Mouse (Mus musculus): ENCODE measurements around the gene 2410015M20Rik. TPM values are rescaled to one million over a fixed set of nuclear protein-coding genes. Genes with fewer than 3 reads are reported as not detected.
A peak's percentile ranks its signal among the peaks of the same experiment; 100 is the strongest.

Gene 2410015M20Rik
- 209 and 219 TPM in 2 replicates for polyA plus RNA-seq (2014; fragmentation: Nextera tagmentation; extraction: Ambion mirVana)

GRCm38 (mm10) chr17:56609452-56610171, at the start of gene 2410015M20Rik:
2410015M20Rik (minus strand) TSS chr17:56609771.
- H3K27ac ChIP-seq (replicated peaks; ENCODE audit: low read depth, low read length) = no peak within 1 kb of the TSS
- peak within 1 kb of the TSS; percentile 62 for H3K9ac ChIP-seq (replicated peaks; ENCODE audit: low read length)
- H3K4me2 ChIP-seq (ENCODE audit: low read depth, low read length) = peak within 1 kb of the TSS; percentile 74
- DNase-seq (ENCODE audit: low spot score) (peak; percentile 98), ATAC-seq (replicated peaks; ENCODE audit: insufficient number of reproducible peaks, low FRiP score, low TSS enrichment, low read depth) (peak; percentile 84)
- H3K4me3 ChIP-seq (ENCODE audit: low read depth, low read length) = peak within 1 kb of the TSS; percentile 42
- H3K9me3 ChIP-seq (replicated peaks; ENCODE audit: control insufficient read depth, low read length) = no peaks in the 10 kb centered on the region
- no peaks in the 10 kb centered on the region for H3K27me3 ChIP-seq (ENCODE audit: control insufficient read depth, insufficient read depth, low read length)
- H3K4me1 ChIP-seq (ENCODE audit: control insufficient read depth, insufficient read depth, low read length) = peaks cover 3% of the 10 kb centered on the region; the same call in 1 of the 2 replicates
- peaks cover 18% of the 10 kb centered on the region for H3K36me3 ChIP-seq (replicated peaks; ENCODE audit: control insufficient read depth, insufficient read depth, low read depth, low read length)
- WGBS = under 1% methylated on average over 44 of the region's 44 CpGs

GRCm38 (mm10) chr17:56656171-56656570, 46.6 kb upstream of the 2410015M20Rik start:
- H3K4me1 ChIP-seq (ENCODE audit: control insufficient read depth, insufficient read depth, low read length) = no peaks in the 10 kb centered on the region
- no peak overlapping the region for H3K4me2 ChIP-seq (ENCODE audit: low read depth, low read length)
- ATAC-seq (replicated peaks; ENCODE audit: insufficient number of reproducible peaks, low FRiP score, low TSS enrichment, low read depth) = no peak
- H3K9ac ChIP-seq (replicated peaks; ENCODE audit: low read length) = no peak overlapping the region
- H3K27me3 ChIP-seq (ENCODE audit: control insufficient read depth, insufficient read depth, low read length) = no peaks in the 10 kb centered on the region
- WGBS = 90% methylated on average over 6 of the region's 6 CpGs
- no peak overlapping the region for H3K27ac ChIP-seq (replicated peaks; ENCODE audit: low read depth, low read length)
- no peaks in the 10 kb centered on the region for H3K36me3 ChIP-seq (replicated peaks; ENCODE audit: control insufficient read depth, insufficient read depth, low read depth, low read length)
- H3K4me3 ChIP-seq (ENCODE audit: low read depth, low read length) = no peak overlapping the region
- H3K9me3 ChIP-seq (replicated peaks; ENCODE audit: control insufficient read depth, low read length) = no peaks in the 10 kb centered on the region
- DNase-seq (ENCODE audit: low spot score) = no peak

- Histone ChIP-seq H3K9ac (replicated peaks; ENCODE audit: low read length) (no peak overlapping the region), H3K4me2 (ENCODE audit: low read depth, low read length) (no peak overlapping the region), H3K36me3 (replicated peaks; ENCODE audit: control insufficient read depth, insufficient read depth, low read depth, low read length) (no peaks in the 10 kb centered on the region), H3K27me3 (ENCODE audit: control insufficient read depth, insufficient read depth, low read length) (no peaks in the 10 kb centered on the region), H3K27ac (replicated peaks; ENCODE audit: low read depth, low read length) (no peak overlapping the region), H3K9me3 (replicated peaks; ENCODE audit: control insufficient read depth, low read length) (no peaks in the 10 kb centered on the region), H3K4me1 (ENCODE audit: control insufficient read depth, insufficient read depth, low read length) (no peaks in the 10 kb centered on the region), H3K4me3 (ENCODE audit: low read depth, low read length) (no peak overlapping the region)
- ATAC-seq (replicated peaks; ENCODE audit: insufficient number of reproducible peaks, low FRiP score, low TSS enrichment, low read depth) = no peak
- DNase-seq (ENCODE audit: low spot score) = no peak
- WGBS = 79% methylated on average over 3 of the region's 3 CpGs
Measured at GRCm38 (mm10) chr17:56655311-56655710, 45.7 kb upstream of the 2410015M20Rik start.

GRCm38 (mm10) chr17:56654771-56655170, 45.2 kb upstream of the 2410015M20Rik start:
- no peaks in the 10 kb centered on the region for H3K9me3 ChIP-seq (replicated peaks; ENCODE audit: control insufficient read depth, low read length)
- H3K9ac ChIP-seq (replicated peaks; ENCODE audit: low read length) = no peak overlapping the region
- H3K27ac ChIP-seq (replicated peaks; ENCODE audit: low read depth, low read length) = no peak overlapping the region
- DNase-seq (ENCODE audit: low spot score) (no peak), ATAC-seq (replicated peaks; ENCODE audit: insufficient number of reproducible peaks, low FRiP score, low TSS enrichment, low read depth) (no peak)
- no peaks in the 10 kb centered on the region for H3K4me1 ChIP-seq (ENCODE audit: control insufficient read depth, insufficient read depth, low read length)
- H3K36me3 ChIP-seq (replicated peaks; ENCODE audit: control insufficient read depth, insufficient read depth, low read depth, low read length) = no peaks in the 10 kb centered on the region
- H3K27me3 ChIP-seq (ENCODE audit: control insufficient read depth, insufficient read depth, low read length) = no peaks in the 10 kb centered on the region
- 81% methylated on average over 2 of the region's 2 CpGs for WGBS
- H3K4me2 ChIP-seq (ENCODE audit: low read depth, low read length) = no peak overlapping the region
- H3K4me3 ChIP-seq (ENCODE audit: low read depth, low read length) = no peak overlapping the region

- H3K36me3 ChIP-seq (replicated peaks; ENCODE audit: control insufficient read depth, insufficient read depth, low read depth, low read length) = no peaks in the 10 kb centered on the region
- no peak for ATAC-seq (replicated peaks; ENCODE audit: insufficient number of reproducible peaks, low FRiP score, low TSS enrichment, low read depth)
Measured at GRCm38 (mm10) chr17:56651801-56652200, 42.2 kb upstream of the 2410015M20Rik start.

GRCm38 (mm10) chr17:56647546-56647945, 38.0 kb upstream of the 2410015M20Rik start:
- Histone ChIP-seq H3K9me3 (replicated peaks; ENCODE audit: control insufficient read depth, low read length) (no peaks in the 10 kb centered on the region), H3K27ac (replicated peaks; ENCODE audit: low read depth, low read length) (no peak overlapping the region), H3K4me1 (ENCODE audit: control insufficient read depth, insufficient read depth, low read length) (no peaks in the 10 kb centered on the region), H3K36me3 (replicated peaks; ENCODE audit: control insufficient read depth, insufficient read depth, low read depth, low read length) (no peaks in the 10 kb centered on the region), H3K9ac (replicated peaks; ENCODE audit: low read length) (no peak overlapping the region), H3K4me2 (ENCODE audit: low read depth, low read length) (no peak overlapping the region), H3K27me3 (ENCODE audit: control insufficient read depth, insufficient read depth, low read length) (no peaks in the 10 kb centered on the region), H3K4me3 (ENCODE audit: low read depth, low read length) (no peak overlapping the region)
- WGBS = 71% methylated on average over 9 of the region's 13 CpGs
- ATAC-seq (replicated peaks; ENCODE audit: insufficient number of reproducible peaks, low FRiP score, low TSS enrichment, low read depth) = no peak
- DNase-seq (ENCODE audit: low spot score) = no peak

More at GRCm38 (mm10) chr17:56651801-56652200, 42.2 kb upstream of the 2410015M20Rik start:
- WGBS = 32% methylated on average over 10 of the region's 10 CpGs
- no peak overlapping the region for H3K4me2 ChIP-seq (ENCODE audit: low read depth, low read length)
- no peak overlapping the region for H3K9ac ChIP-seq (replicated peaks; ENCODE audit: low read length)
- no peak overlapping the region for H3K27ac ChIP-seq (replicated peaks; ENCODE audit: low read depth, low read length)
- no peak overlapping the region for H3K4me3 ChIP-seq (ENCODE audit: low read depth, low read length)
- H3K27me3 ChIP-seq (ENCODE audit: control insufficient read depth, insufficient read depth, low read length) = no peaks in the 10 kb centered on the region
- no peaks in the 10 kb centered on the region for H3K9me3 ChIP-seq (replicated peaks; ENCODE audit: control insufficient read depth, low read length)
- DNase-seq (ENCODE audit: low spot score) = no peak
- no peaks in the 10 kb centered on the region for H3K4me1 ChIP-seq (ENCODE audit: control insufficient read depth, insufficient read depth, low read length)

GRCm38 (mm10) chr17:56643237-56643636, 33.7 kb upstream of the 2410015M20Rik start:
- WGBS = 87% methylated on average over 4 of the region's 4 CpGs
- Histone ChIP-seq H3K9me3 (replicated peaks; ENCODE audit: control insufficient read depth, low read length) (no peaks in the 10 kb centered on the region), H3K4me3 (ENCODE audit: low read depth, low read length) (no peak overlapping the region), H3K27ac (replicated peaks; ENCODE audit: low read depth, low read length) (no peak overlapping the region), H3K27me3 (ENCODE audit: control insufficient read depth, insufficient read depth, low read length) (no peaks in the 10 kb centered on the region), H3K4me1 (ENCODE audit: control insufficient read depth, insufficient read depth, low read length) (no peaks in the 10 kb centered on the region), H3K9ac (replicated peaks; ENCODE audit: low read length) (no peak overlapping the region), H3K36me3 (replicated peaks; ENCODE audit: control insufficient read depth, insufficient read depth, low read depth, low read length) (no peaks in the 10 kb centered on the region), H3K4me2 (ENCODE audit: low read depth, low read length) (no peak overlapping the region)
- DNase-seq (ENCODE audit: low spot score) (no peak), ATAC-seq (replicated peaks; ENCODE audit: insufficient number of reproducible peaks, low FRiP score, low TSS enrichment, low read depth) (no peak)

- no peak overlapping the region for H3K9ac ChIP-seq (replicated peaks; ENCODE audit: low read length)
- no peak for ATAC-seq (replicated peaks; ENCODE audit: insufficient number of reproducible peaks, low FRiP score, low TSS enrichment, low read depth)
Measured at GRCm38 (mm10) chr17:56634023-56634422, 24.5 kb upstream of the 2410015M20Rik start.

More at GRCm38 (mm10) chr17:56634023-56634422, 24.5 kb upstream of the 2410015M20Rik start:
- no peaks in the 10 kb centered on the region for H3K9me3 ChIP-seq (replicated peaks; ENCODE audit: control insufficient read depth, low read length)
- no peak overlapping the region for H3K27ac ChIP-seq (replicated peaks; ENCODE audit: low read depth, low read length)
- no peak overlapping the region for H3K4me3 ChIP-seq (ENCODE audit: low read depth, low read length)
- no peaks in the 10 kb centered on the region for H3K4me1 ChIP-seq (ENCODE audit: control insufficient read depth, insufficient read depth, low read length)
- no peak for DNase-seq (ENCODE audit: low spot score)
- no peak overlapping the region for H3K4me2 ChIP-seq (ENCODE audit: low read depth, low read length)
- H3K27me3 ChIP-seq (ENCODE audit: control insufficient read depth, insufficient read depth, low read length) = no peaks in the 10 kb centered on the region
- no peaks in the 10 kb centered on the region for H3K36me3 ChIP-seq (replicated peaks; ENCODE audit: control insufficient read depth, insufficient read depth, low read depth, low read length)
- WGBS = 77% methylated on average over 6 of the region's 6 CpGs

Data from embryonic facial prominence, embryonic 11.5 days (tissue).